Mouse (Mus musculus) limb, embryonic 14.5 days (tissue): ENCODE results near the gene Col6a1. TPM values are rescaled to one million over a fixed set of nuclear protein-coding genes. Genes with fewer than 3 reads are reported as not detected.
A peak's percentile ranks its signal among the peaks of the same experiment; 100 is the strongest.

ENCODE experiments used
- ATAC-seq: fragments of 200-750 bp; cut with Nextera tagmentation; 2 replicates; pipeline ENCODE4 v1.8.0; 2017; ENCODE audit warnings: low read depth, moderate number of reproducible peaks, moderate TSS enrichment; ENCODE audit not compliant: low FRiP score
- DNase-seq: peaks from one replicate; pipeline ENCODE4 v3.0.0-alpha.2; 2015; ENCODE audit warnings: low spot score
- H3K27ac ChIP-seq: fragments of 300-500 bp; sonication (generic); replicated peaks from 2 replicates; pipeline ENCODE4 v1.5.1; 2014; ENCODE audit warnings: low read depth, mild to moderate bottlenecking, low read length, moderate library complexity, mixed read lengths
- H3K27me3 ChIP-seq: fragments of 300-500 bp; sonication (generic); 2 replicates; pipeline ENCODE4 v1.6.1; 2014; ENCODE audit warnings: low read length, mixed read lengths; ENCODE audit not compliant: control insufficient read depth, insufficient read depth
- H3K36me3 ChIP-seq: fragments of 300-500 bp; sonication (generic); 2 replicates; pipeline ENCODE4 v1.6.1; 2014; ENCODE audit warnings: mild to moderate bottlenecking, low read length, moderate library complexity, mixed read lengths; ENCODE audit not compliant: control insufficient read depth, insufficient read depth
- H3K4me1 ChIP-seq: fragments of 300-500 bp; sonication (generic); 2 replicates; pipeline ENCODE4 v1.6.1; 2014; ENCODE audit warnings: antibody characterized with exemption, low read length, mixed read lengths; ENCODE audit not compliant: control insufficient read depth, insufficient read depth
- H3K4me2 ChIP-seq: fragments of 300-500 bp; sonication (generic); replicated peaks from 2 replicates; pipeline ENCODE4 v1.6.1; 2014; ENCODE audit warnings: low read depth, mild to moderate bottlenecking, low read length, moderate library complexity; ENCODE audit not compliant: severe bottlenecking
- H3K4me3 ChIP-seq: fragments of 300-500 bp; sonication (generic); replicated peaks from 2 replicates; pipeline ENCODE4 v1.5.1; 2014; ENCODE audit warnings: low read length
- H3K9ac ChIP-seq: fragments of 300-500 bp; sonication (generic); 2 replicates; pipeline ENCODE4 v1.6.1; 2014; ENCODE audit warnings: mild to moderate bottlenecking, low read depth, low read length, moderate library complexity; ENCODE audit not compliant: severe bottlenecking
- H3K9me3 ChIP-seq: fragments of 300-500 bp; sonication (generic); 2 replicates; pipeline ENCODE4 v1.6.1; 2016; ENCODE audit warnings: low read length; ENCODE audit not compliant: control insufficient read depth
- POLR2A ChIP-seq: fragments of 200-500 bp; IDR thresholded peaks from 2 replicates; pipeline ENCODE4 v1.8.0; 2012; ENCODE audit warnings: inconsistent platforms, mild to moderate bottlenecking, moderate library complexity, borderline replicate concordance; ENCODE audit not compliant: insufficient read depth, insufficient read length; ENCODE audit errors: extremely low read depth
- WGBS: fragments of 180-500 bp; shearing (Covaris S2); extraction: QIAGEN DNeasy Blood & Tissue Kit; methylation state at CpG from one replicate; pipeline ENCODE4 v1.1.7; 2014; 5-methylcytosine and 5-hydroxymethylcytosine counted together
- polyA plus RNA-seq, 2 experiments: library from polyadenylated mRNA; depleted of rRNA in 1 of 2; stranded (reverse) in 1 of 2; unstranded in 1 of 2; fragments of >200 nt; fragmentation: Nextera tagmentation in 1 of 2; extraction: Ambion mirVana in 1 of 2; gene quantifications; 2 replicates each; pipeline versions ENCODE4 v1.2.1 to v1.2.3; 2012 to 2014

Col6a1 gene
- polyA plus RNA-seq, 2 experiments: 330 to 444 TPM

DNA sequence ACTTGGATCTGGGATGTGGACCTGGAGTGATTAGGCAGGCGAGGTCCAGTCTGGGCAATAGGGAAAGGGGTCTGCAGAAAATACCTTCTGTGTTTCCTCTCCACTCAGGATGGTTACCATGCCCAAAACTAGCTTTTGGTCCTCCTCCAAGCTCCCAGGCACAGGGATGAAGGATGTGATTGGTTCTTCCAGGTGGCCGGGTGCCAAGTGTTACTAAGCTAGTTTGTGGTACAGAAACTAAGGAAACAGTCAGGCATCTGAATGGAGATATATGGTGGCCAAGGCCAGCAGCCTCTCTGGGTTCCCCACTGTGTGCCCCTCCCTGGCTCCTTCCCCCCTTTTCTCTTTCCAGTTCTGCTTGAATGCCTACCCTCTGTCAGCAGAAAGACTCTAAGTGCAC is 19.0 kb downstream of the Col6a1 start:
- Histone ChIP-seq H3K4me3 (no peak overlapping the region), H3K36me3 (peaks cover 33% of the 10 kb centered on the region), H3K9me3 (no peaks in the 10 kb centered on the region), H3K9ac (no peak overlapping the region), H3K27me3 (no peaks in the 10 kb centered on the region), H3K27ac (no peak overlapping the region), H3K4me2 (no peak overlapping the region), H3K4me1 (no peaks in the 10 kb centered on the region)
- no peak for TF ChIP-seq POLR2A
- WGBS: 78% methylated on average over 2 of the region's 2 CpGs
- DNase-seq (no peak), ATAC-seq (no peak)

GRCm38 (mm10) chr10:76704358-76704757 is 21.6 kb downstream of the Col6a1 start:
- Histone ChIP-seq H3K9ac (no peak overlapping the region), H3K9me3 (no peaks in the 10 kb centered on the region), H3K4me3 (no peak overlapping the region), H3K4me1 (no peaks in the 10 kb centered on the region), H3K4me2 (no peak overlapping the region), H3K36me3 (peaks cover 10% of the 10 kb centered on the region), H3K27me3 (no peaks in the 10 kb centered on the region), H3K27ac (no peak overlapping the region)
- ATAC-seq: no peak
- no peak for TF ChIP-seq POLR2A
- no peak for DNase-seq
- WGBS: 76% methylated on average over 3 of the region's 3 CpGs

- no peak overlapping the region for H3K27ac ChIP-seq
- H3K4me1 ChIP-seq: no peaks in the 10 kb centered on the region
- ATAC-seq: no peak
- DNase-seq: no peak
- H3K4me3 ChIP-seq: no peak overlapping the region
- no peaks in the 10 kb centered on the region for H3K27me3 ChIP-seq
- H3K4me2 ChIP-seq: no peak overlapping the region
- no peak for TF ChIP-seq POLR2A
- no peak overlapping the region for H3K9ac ChIP-seq
- WGBS: 67% methylated on average over 2 of the region's 2 CpGs
- no peaks in the 10 kb centered on the region for H3K36me3 ChIP-seq
- no peaks in the 10 kb centered on the region for H3K9me3 ChIP-seq
Measured at GRCm38 (mm10) chr10:76701446-76701845, 24.5 kb downstream of the Col6a1 start.

DNA sequence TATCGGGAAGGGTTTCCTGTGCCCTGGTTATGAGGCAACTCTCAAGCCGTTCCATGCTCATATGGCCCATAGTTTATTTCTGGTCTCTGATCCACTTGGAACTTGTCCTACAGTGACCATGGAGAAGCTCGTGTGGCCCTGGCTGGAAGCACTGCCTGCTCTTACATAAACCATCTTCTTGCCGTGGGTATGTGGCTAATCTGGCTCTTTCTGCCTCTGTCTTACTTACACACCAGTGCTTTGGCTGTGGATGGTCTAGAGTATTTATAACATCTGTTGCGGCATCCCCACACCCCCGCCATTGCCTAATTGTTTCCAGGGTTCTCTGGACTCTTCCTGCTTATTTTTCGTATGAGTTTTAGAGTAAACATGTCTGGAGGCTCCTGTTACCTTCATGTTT is 26.2 kb downstream of the Col6a1 start:
- H3K36me3 ChIP-seq: no peaks in the 10 kb centered on the region
- no peaks in the 10 kb centered on the region for H3K9me3 ChIP-seq
- no peak overlapping the region for H3K4me2 ChIP-seq
- no peak overlapping the region for H3K27ac ChIP-seq
- ATAC-seq (no peak), DNase-seq (no peak)
- H3K4me3 ChIP-seq: no peak overlapping the region
- TF ChIP-seq POLR2A: no peak
- H3K4me1 ChIP-seq: no peaks in the 10 kb centered on the region; the same call in 1 of the 2 replicates
- 53% methylated on average over 7 of the region's 7 CpGs for WGBS
- H3K27me3 ChIP-seq: no peaks in the 10 kb centered on the region
- no peak overlapping the region for H3K9ac ChIP-seq

- peak overlapping the region; percentile 53 for H3K27ac ChIP-seq
- DNase-seq: peak; percentile 49
- no peak overlapping the region for H3K9ac ChIP-seq
- no peak overlapping the region for H3K4me3 ChIP-seq
- WGBS: 68% methylated on average over 10 of the region's 10 CpGs
- H3K4me1 ChIP-seq: peaks cover 5% of the 10 kb centered on the region; the same call in 1 of the 2 replicates
- no peaks in the 10 kb centered on the region for H3K9me3 ChIP-seq
- no peak for TF ChIP-seq POLR2A
- H3K4me2 ChIP-seq: no peak overlapping the region
- ATAC-seq: no peak
- H3K27me3 ChIP-seq: no peaks in the 10 kb centered on the region
- H3K36me3 ChIP-seq: no peaks in the 10 kb centered on the region
Measured at GRCm38 (mm10) chr10:76695283-76695885, 30.6 kb downstream of the Col6a1 start.
